Comparison of ENCODE assay signal across 20 mouse cellular contexts in genomic region chr11:29795106-29795505, GRCm38 (mm10). TPM values are rescaled to one million over a fixed set of nuclear protein-coding genes. Genes with fewer than 3 reads are reported as not detected.
DNase-seq lines count a peak whose midpoint lies in the region; ATAC-seq and TF ChIP-seq lines count a peak whose summit lies in the region.
"Had no signal": no experiment of that assay in that cellular context is flagged by ENCODE, and none has a peak within 500 bp of the region (broad histone marks: within the 10 kb centered on the region; RNA-seq: fewer than 3 reads in every experiment).

No protein-coding gene starts in this region.

- no peak for TF ChIP-seq CTCF in hindbrain, postnatal 0 days (IDR thresholded peaks at IDR 0.05; ENCODE audit: low read depth)

- no peaks in the 10 kb centered on the region for H3K9me3 ChIP-seq in heart, embryonic 13.5 days
- H3K9me3 ChIP-seq in hindbrain, postnatal 0 days (ENCODE audit: low read length), result no peaks in the 10 kb centered on the region
- H3K9me3 ChIP-seq in midbrain, embryonic 15.5 days, result no peaks in the 10 kb centered on the region
- H3K9me3 ChIP-seq: heart, embryonic 15.5 days; limb, embryonic 13.5 days; liver, embryonic 15.5 days; stomach, embryonic 15.5 days had no signal

- WGBS in heart, embryonic 13.5 days, result 38% methylated on average over 6 of the region's 6 CpGs
- 91% methylated on average over 6 of the region's 6 CpGs for WGBS in hindbrain, postnatal 0 days
- 92% methylated on average over 6 of the region's 6 CpGs for WGBS in midbrain, embryonic 15.5 days

- DNase-seq in heart, postnatal 14 days, result no peak
- DNase-seq in layer of hippocampus, adult 11-12 months (ENCODE audit: low spot score), result peak; percentile 73
- DNase-seq in left cerebral cortex, postnatal 14 days (ENCODE audit: low spot score in 2 of 2), result peak; percentile 66
- peak; percentile 72 to 73 for DNase-seq in right cerebral cortex, postnatal 36 days (ENCODE audit: low spot score in 2 of 2)
- no peak for DNase-seq in hindbrain, postnatal 0 days (ENCODE audit: low spot score)
- DNase-seq: adrenal gland, postnatal 36 days; B cell, adult 2 months; cerebellum, postnatal 36 days; kidney, adult 8-10 months; kidney, postnatal 36 days; thymus, postnatal 14 days had no signal

- H3K27ac ChIP-seq in heart, embryonic 13.5 days (replicated peaks), result peak overlapping the region; percentile 62
- H3K27ac ChIP-seq in hindbrain, postnatal 0 days, result no peak overlapping the region
- no peak overlapping the region for H3K27ac ChIP-seq in midbrain, embryonic 15.5 days
- H3K27ac ChIP-seq: hindbrain, embryonic 14.5 days; limb, embryonic 13.5 days; liver, embryonic 15.5 days; stomach, embryonic 15.5 days had no signal

- H3K36me3 ChIP-seq in heart, embryonic 13.5 days, result no peaks in the 10 kb centered on the region
- peaks cover 8% of the 10 kb centered on the region; the same call in 1 of the 2 replicates for H3K36me3 ChIP-seq in hindbrain, postnatal 0 days (ENCODE audit: insufficient read depth, low read length)
- H3K36me3 ChIP-seq in midbrain, embryonic 15.5 days (replicated peaks), result no peaks in the 10 kb centered on the region; the same call in 1 of the 2 replicates
- H3K36me3 ChIP-seq: heart, embryonic 15.5 days; limb, embryonic 13.5 days; liver, embryonic 15.5 days; stomach, embryonic 15.5 days had no signal

- no peak overlapping the region for H3K4me2 ChIP-seq in heart, embryonic 13.5 days
- no peak overlapping the region for H3K4me2 ChIP-seq in hindbrain, postnatal 0 days (ENCODE audit: low read depth, low read length)
- no peak overlapping the region for H3K4me2 ChIP-seq in midbrain, embryonic 15.5 days
- H3K4me2 ChIP-seq: heart, embryonic 15.5 days; hindbrain, embryonic 14.5 days; limb, embryonic 13.5 days; liver, embryonic 15.5 days; midbrain, embryonic 11.5 days; stomach, embryonic 15.5 days had no signal

- H3K27me3 ChIP-seq in heart, embryonic 13.5 days (replicated peaks), result no peaks in the 10 kb centered on the region
- no peaks in the 10 kb centered on the region for H3K27me3 ChIP-seq in hindbrain, postnatal 0 days (ENCODE audit: insufficient read depth, low read length)
- no peaks in the 10 kb centered on the region for H3K27me3 ChIP-seq in midbrain, embryonic 15.5 days (replicated peaks)
- H3K27me3 ChIP-seq: heart, embryonic 15.5 days; limb, embryonic 13.5 days; Patski; stomach, embryonic 15.5 days had no signal

- no peak overlapping the region for H3K9ac ChIP-seq in heart, embryonic 13.5 days
- H3K9ac ChIP-seq in hindbrain, postnatal 0 days (replicated peaks; ENCODE audit: low read length), result no peak overlapping the region
- no peak overlapping the region for H3K9ac ChIP-seq in midbrain, embryonic 15.5 days
- H3K9ac ChIP-seq: heart, embryonic 15.5 days; hindbrain, embryonic 14.5 days; limb, embryonic 13.5 days; liver, embryonic 15.5 days; stomach, embryonic 15.5 days had no signal

- peaks cover 17% of the 10 kb centered on the region for H3K4me1 ChIP-seq in heart, embryonic 13.5 days
- no peaks in the 10 kb centered on the region for H3K4me1 ChIP-seq in hindbrain, postnatal 0 days (ENCODE audit: insufficient read depth, low read length)
- no peaks in the 10 kb centered on the region for H3K4me1 ChIP-seq in midbrain, embryonic 15.5 days
- H3K4me1 ChIP-seq: stomach, embryonic 15.5 days had no signal

- ATAC-seq in heart, embryonic 13.5 days (ENCODE audit: extremely low read depth, insufficient number of reproducible peaks, low FRiP score, low TSS enrichment), result no peak
- ATAC-seq in hindbrain, postnatal 0 days, result no peak
- ATAC-seq in midbrain, embryonic 15.5 days (replicated peaks), result no peak

- intact Hi-C loops in heart, postnatal 14 days (cut with DNase I), result loop anchor here (10.0 kb wide), 1 partner anchor 1570 kb away; no protein-coding TSS in a partner anchor
- intact Hi-C loops in left cerebral cortex, postnatal 14 days (cut with DNase I), result no loop called here

- H3K4me3 ChIP-seq in heart, embryonic 13.5 days, result no peak overlapping the region
- no peak overlapping the region for H3K4me3 ChIP-seq in hindbrain, postnatal 0 days (ENCODE audit: low read length)
- H3K4me3 ChIP-seq in midbrain, embryonic 15.5 days, result no peak overlapping the region
- H3K4me3 ChIP-seq: heart, embryonic 15.5 days; limb, embryonic 13.5 days; liver, embryonic 15.5 days; stomach, embryonic 15.5 days had no signal

RNA-seq across cellular contexts. Expression of gene 4931440F15Rik, which starts 30.4 kb away (rescaled TPM):
- 0.19 and 0.23 TPM in 2 replicates for polyA plus RNA-seq in heart, embryonic 13.5 days (2015; fragmentation: Nextera tagmentation; extraction: Ambion mirVana)
- total RNA-seq in heart, postnatal 14 days (2021), result 1 to 10 TPM; 1.2 to 1.8 TPM
- total RNA-seq in left cerebral cortex, postnatal 14 days (2021), result 1 to 10 TPM; 2.8 to 3.1 TPM
- total RNA-seq in hindbrain, postnatal 0 days (2014; rRNA removed), result 0.29 and 0.63 TPM in 2 replicates
- 0.33 and 0.38 TPM in 2 replicates for polyA plus RNA-seq in hindbrain, postnatal 0 days (2015; fragmentation: Nextera tagmentation; extraction: Ambion mirVana)
- 0.72 and 0.74 TPM in 2 replicates for polyA plus RNA-seq in midbrain, embryonic 15.5 days (2015; fragmentation: Nextera tagmentation; extraction: Ambion mirVana)
- polyA plus RNA-seq: midbrain, embryonic 11.5 days had no signal

Comparison
In these comparisons a context has a peak if more than half of its experiments do, and no peak if none do; other contexts are left out.
1. DNase-seq: peak in layer of hippocampus, adult 11-12 months (single experiment), left cerebral cortex, postnatal 14 days (2 of 2) and right cerebral cortex, postnatal 36 days (2 of 2); none in heart, postnatal 14 days (0 of 2) and hindbrain, postnatal 0 days (single experiment).